Mouse (Mus musculus): ENCODE results near the gene Ubash3b. TPM values are rescaled to one million over a fixed set of nuclear protein-coding genes. Genes with fewer than 3 reads are reported as not detected.
A peak's percentile ranks its signal among the peaks of the same experiment; 100 is the strongest.

Gene Ubash3b
- polyA plus RNA-seq, 1 experiment from 2014 or later = 27.6 TPM

GRCm38 (mm10) chr9:41156720-41157019 lies 4.8 kb downstream of the Ubash3b start:
- peak overlapping the region; percentile 71 for H3K4me2 ChIP-seq (replicated peaks)
- peak overlapping the region; percentile 86 for H3K9ac ChIP-seq
- WGBS = 1% methylated on average over 19 of the region's 20 CpGs
- H3K9me3 ChIP-seq (ENCODE audit: control insufficient read depth, low read length) = no peaks in the 10 kb centered on the region
- H3K27me3 ChIP-seq (ENCODE audit: control insufficient read depth, insufficient read depth, low read length) = peaks cover 12% of the 10 kb centered on the region
- H3K27ac ChIP-seq = peak overlapping the region; percentile 90
- H3K36me3 ChIP-seq (replicated peaks; ENCODE audit: control insufficient read depth, insufficient read depth) = no peaks in the 10 kb centered on the region
- H3K4me3 ChIP-seq (replicated peaks; ENCODE audit: low read length) = peak overlapping the region; percentile 76
- ATAC-seq (ENCODE audit: low FRiP score) (peak; percentile 3; the same call in 1 of the 2 replicates), DNase-seq (ENCODE audit: low spot score) (peak; percentile 34)
- peaks cover 15% of the 10 kb centered on the region for H3K4me1 ChIP-seq (replicated peaks; ENCODE audit: control insufficient read depth, insufficient read depth, low read length)

GRCm38 (mm10) chr9:41156006-41156719 lies 5.3 kb downstream of the Ubash3b start:
- 16% methylated on average over 20 of the region's 20 CpGs for WGBS
- no peak for ATAC-seq (ENCODE audit: low FRiP score)
- H3K27ac ChIP-seq = no peak overlapping the region
- H3K4me3 ChIP-seq (replicated peaks; ENCODE audit: low read length) = peak overlapping the region; percentile 76
- H3K9me3 ChIP-seq (ENCODE audit: control insufficient read depth, low read length) = no peaks in the 10 kb centered on the region
- no peaks in the 10 kb centered on the region for H3K36me3 ChIP-seq (replicated peaks; ENCODE audit: control insufficient read depth, insufficient read depth)
- peak overlapping the region; percentile 71 for H3K4me2 ChIP-seq (replicated peaks)
- H3K9ac ChIP-seq = peak overlapping the region; percentile 86
- no peak for DNase-seq (ENCODE audit: low spot score)
- H3K27me3 ChIP-seq (ENCODE audit: control insufficient read depth, insufficient read depth, low read length) = peaks cover 12% of the 10 kb centered on the region
- peaks cover 15% of the 10 kb centered on the region for H3K4me1 ChIP-seq (replicated peaks; ENCODE audit: control insufficient read depth, insufficient read depth, low read length)

- 87% methylated on average over 1 of the region's 1 CpGs for WGBS
- H3K4me2 ChIP-seq (replicated peaks) = no peak overlapping the region
- no peak overlapping the region for H3K9ac ChIP-seq
- no peaks in the 10 kb centered on the region for H3K9me3 ChIP-seq (ENCODE audit: control insufficient read depth, low read length)
- H3K4me1 ChIP-seq (replicated peaks; ENCODE audit: control insufficient read depth, insufficient read depth, low read length) = peaks cover 23% of the 10 kb centered on the region
- H3K36me3 ChIP-seq (replicated peaks; ENCODE audit: control insufficient read depth, insufficient read depth) = no peaks in the 10 kb centered on the region
- H3K4me3 ChIP-seq (replicated peaks; ENCODE audit: low read length) = no peak overlapping the region
- H3K27me3 ChIP-seq (ENCODE audit: control insufficient read depth, insufficient read depth, low read length) = peaks cover 12% of the 10 kb centered on the region
- ATAC-seq (ENCODE audit: low FRiP score) (no peak), DNase-seq (ENCODE audit: low spot score) (no peak)
- H3K27ac ChIP-seq = no peak overlapping the region
Observed at GRCm38 (mm10) chr9:41153979-41154378, 7.5 kb downstream of the Ubash3b start.

GRCm38 (mm10) chr9:41153050-41153449 lies 8.4 kb downstream of the Ubash3b start:
- H3K27me3 ChIP-seq (ENCODE audit: control insufficient read depth, insufficient read depth, low read length) = peaks cover 12% of the 10 kb centered on the region
- no peaks in the 10 kb centered on the region for H3K9me3 ChIP-seq (ENCODE audit: control insufficient read depth, low read length)
- WGBS = 61% methylated on average over 5 of the region's 5 CpGs
- no peak overlapping the region for H3K27ac ChIP-seq
- ATAC-seq (ENCODE audit: low FRiP score) = no peak
- peaks cover 29% of the 10 kb centered on the region for H3K4me1 ChIP-seq (replicated peaks; ENCODE audit: control insufficient read depth, insufficient read depth, low read length)
- H3K4me2 ChIP-seq (replicated peaks) = no peak overlapping the region
- no peak overlapping the region for H3K9ac ChIP-seq
- no peaks in the 10 kb centered on the region for H3K36me3 ChIP-seq (replicated peaks; ENCODE audit: control insufficient read depth, insufficient read depth)
- DNase-seq (ENCODE audit: low spot score) = no peak
- H3K4me3 ChIP-seq (replicated peaks; ENCODE audit: low read length) = no peak overlapping the region

GRCm38 (mm10) chr9:41151491-41151890 lies 10.0 kb downstream of the Ubash3b start:
- DNase-seq (ENCODE audit: low spot score) = peak; percentile 43
- Histone ChIP-seq H3K4me2 (replicated peaks) (no peak overlapping the region), H3K9ac (no peak overlapping the region), H3K9me3 (ENCODE audit: control insufficient read depth, low read length) (no peaks in the 10 kb centered on the region), H3K27me3 (ENCODE audit: control insufficient read depth, insufficient read depth, low read length) (peaks cover 12% of the 10 kb centered on the region), H3K4me1 (replicated peaks; ENCODE audit: control insufficient read depth, insufficient read depth, low read length) (peaks cover 38% of the 10 kb centered on the region), H3K36me3 (replicated peaks; ENCODE audit: control insufficient read depth, insufficient read depth) (no peaks in the 10 kb centered on the region), H3K4me3 (replicated peaks; ENCODE audit: low read length) (no peak overlapping the region), H3K27ac (no peak overlapping the region)
- ATAC-seq (ENCODE audit: low FRiP score) = no peak
- 62% methylated on average over 4 of the region's 4 CpGs for WGBS

- Histone ChIP-seq H3K27ac (peak overlapping the region; percentile 22; the same call in 1 of the 2 replicates), H3K9me3 (ENCODE audit: control insufficient read depth, low read length) (no peaks in the 10 kb centered on the region), H3K4me2 (replicated peaks) (no peak overlapping the region), H3K36me3 (replicated peaks; ENCODE audit: control insufficient read depth, insufficient read depth) (no peaks in the 10 kb centered on the region), H3K9ac (no peak overlapping the region), H3K4me1 (replicated peaks; ENCODE audit: control insufficient read depth, insufficient read depth, low read length) (peaks cover 28% of the 10 kb centered on the region), H3K27me3 (ENCODE audit: control insufficient read depth, insufficient read depth, low read length) (no peaks in the 10 kb centered on the region), H3K4me3 (replicated peaks; ENCODE audit: low read length) (no peak overlapping the region)
- DNase-seq (ENCODE audit: low spot score) (no peak), ATAC-seq (ENCODE audit: low FRiP score) (no peak)
- 68% methylated on average over 2 of the region's 2 CpGs for WGBS
Observed at GRCm38 (mm10) chr9:41149896-41150295, 11.6 kb downstream of the Ubash3b start.

GRCm38 (mm10) chr9:41149079-41149676 lies 12.3 kb downstream of the Ubash3b start:
- 30% methylated on average over 6 of the region's 6 CpGs for WGBS
- Histone ChIP-seq H3K9ac (no peak overlapping the region), H3K4me2 (replicated peaks) (no peak overlapping the region), H3K27me3 (ENCODE audit: control insufficient read depth, insufficient read depth, low read length) (no peaks in the 10 kb centered on the region), H3K4me1 (replicated peaks; ENCODE audit: control insufficient read depth, insufficient read depth, low read length) (peaks cover 28% of the 10 kb centered on the region), H3K4me3 (replicated peaks; ENCODE audit: low read length) (no peak overlapping the region), H3K9me3 (ENCODE audit: control insufficient read depth, low read length) (no peaks in the 10 kb centered on the region), H3K36me3 (replicated peaks; ENCODE audit: control insufficient read depth, insufficient read depth) (no peaks in the 10 kb centered on the region), H3K27ac (peak overlapping the region; percentile 22; the same call in 1 of the 2 replicates)
- DNase-seq (ENCODE audit: low spot score) (peak; percentile 41), ATAC-seq (ENCODE audit: low FRiP score) (peak; percentile 79)

GRCm38 (mm10) chr9:41148600-41148999 lies 12.9 kb downstream of the Ubash3b start:
- H3K4me3 ChIP-seq (replicated peaks; ENCODE audit: low read length) = no peak overlapping the region
- peaks cover 28% of the 10 kb centered on the region for H3K4me1 ChIP-seq (replicated peaks; ENCODE audit: control insufficient read depth, insufficient read depth, low read length)
- no peak for DNase-seq (ENCODE audit: low spot score)
- no peaks in the 10 kb centered on the region for H3K27me3 ChIP-seq (ENCODE audit: control insufficient read depth, insufficient read depth, low read length)
- H3K36me3 ChIP-seq (replicated peaks; ENCODE audit: control insufficient read depth, insufficient read depth) = no peaks in the 10 kb centered on the region
- WGBS = 59% methylated on average over 7 of the region's 7 CpGs
- H3K9me3 ChIP-seq (ENCODE audit: control insufficient read depth, low read length) = no peaks in the 10 kb centered on the region
- peak; percentile 21; the same call in 1 of the 2 replicates for ATAC-seq (ENCODE audit: low FRiP score)
- H3K9ac ChIP-seq = no peak overlapping the region
- H3K4me2 ChIP-seq (replicated peaks) = no peak overlapping the region
- H3K27ac ChIP-seq = peak overlapping the region; percentile 15; the same call in 1 of the 2 replicates

- no peaks in the 10 kb centered on the region for H3K27me3 ChIP-seq (ENCODE audit: control insufficient read depth, insufficient read depth, low read length)
- no peaks in the 10 kb centered on the region for H3K9me3 ChIP-seq (ENCODE audit: control insufficient read depth, low read length)
- H3K27ac ChIP-seq = peak overlapping the region; percentile 68
- ATAC-seq (ENCODE audit: low FRiP score) = no peak
- H3K4me2 ChIP-seq (replicated peaks) = peak overlapping the region; percentile 7
- H3K4me3 ChIP-seq (replicated peaks; ENCODE audit: low read length) = no peak overlapping the region
- peak; percentile 56 for DNase-seq (ENCODE audit: low spot score)
- WGBS = 43% methylated on average over 13 of the region's 13 CpGs
- no peaks in the 10 kb centered on the region for H3K36me3 ChIP-seq (replicated peaks; ENCODE audit: control insufficient read depth, insufficient read depth)
- no peak overlapping the region for H3K9ac ChIP-seq
- H3K4me1 ChIP-seq (replicated peaks; ENCODE audit: control insufficient read depth, insufficient read depth, low read length) = peaks cover 28% of the 10 kb centered on the region
Observed at GRCm38 (mm10) chr9:41147203-41147842, 14.2 kb downstream of the Ubash3b start.

All from hindbrain, embryonic 14.5 days (tissue).